Mouse (Mus musculus): ENCODE measurements at regions not wholly inside any gene's neighbourhood (a gene's known extent, or its start where the extent isn't known, plus 50 kb on each side); places are given as distances from the start of the nearest gene placed in this dataset.

DNA sequence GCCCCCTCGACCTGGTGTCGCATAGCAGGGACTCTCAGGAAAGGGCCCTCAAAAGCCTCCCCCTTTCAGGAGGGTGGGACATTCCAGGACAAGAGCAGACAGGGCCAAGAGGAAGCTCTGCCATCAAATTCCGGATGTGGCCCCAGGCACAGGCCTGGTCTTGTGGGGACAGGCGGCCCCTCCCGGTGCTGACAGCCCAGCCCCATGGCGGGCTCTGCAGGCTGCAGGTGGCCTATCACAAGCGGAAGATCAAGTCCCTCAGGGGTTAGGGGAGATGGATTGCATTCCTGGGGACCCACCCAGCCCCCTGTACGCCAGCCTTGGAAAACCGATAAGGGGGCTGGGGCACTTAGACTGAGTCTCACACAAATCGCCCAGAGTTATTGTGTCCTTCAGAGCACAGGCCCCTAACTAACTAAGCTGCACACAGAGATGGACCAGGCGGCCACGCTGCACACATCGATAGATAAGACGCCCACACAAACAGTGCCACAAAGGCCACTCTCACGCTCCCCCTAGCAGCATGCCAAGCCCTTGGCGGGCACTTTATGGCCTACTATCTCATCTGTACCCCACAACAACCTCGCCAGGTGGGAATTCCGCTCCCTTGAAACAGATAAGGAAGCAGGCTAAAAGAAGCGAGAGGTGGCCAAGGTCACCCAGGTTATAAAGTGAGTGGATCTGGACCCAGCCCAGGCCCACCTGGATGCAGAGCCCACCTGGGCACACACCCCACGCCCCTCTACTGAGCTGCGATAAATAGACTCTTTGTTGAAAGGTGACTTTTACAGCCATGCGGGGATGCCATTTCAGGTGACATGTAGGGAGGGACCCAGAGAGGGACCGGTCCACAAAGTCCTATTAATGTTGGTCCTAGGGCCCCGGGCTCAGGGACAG lies 55.5 kb downstream of the Gm5294 start:
- no peak for DNase-seq

DNA sequence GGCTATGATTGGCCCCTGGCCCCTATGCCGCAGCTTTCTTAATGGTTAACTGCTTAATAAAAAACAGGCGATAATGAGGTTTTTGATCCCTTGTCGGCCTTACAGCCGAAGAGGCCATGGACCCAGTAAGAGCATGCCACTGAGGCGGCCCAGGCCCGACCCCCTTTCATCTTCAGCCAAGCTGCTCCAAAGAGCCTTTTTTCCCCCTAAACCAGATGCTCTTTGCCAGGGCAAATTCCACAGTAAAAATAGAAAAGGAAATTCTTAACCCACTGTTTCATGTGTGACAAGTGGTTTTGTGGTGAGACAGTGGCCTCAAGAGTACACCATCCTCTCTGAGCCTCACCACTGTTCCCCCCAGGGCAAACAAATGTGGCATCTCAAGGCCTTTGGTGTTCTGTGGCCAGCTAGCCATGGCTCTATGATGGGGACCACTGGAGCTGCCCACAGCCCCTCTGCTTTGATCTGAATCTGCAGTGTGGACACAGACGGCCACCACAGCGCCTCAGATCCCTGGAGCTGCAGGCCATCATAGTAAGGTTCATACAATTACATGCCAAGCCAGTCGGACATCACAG lies 61.9 kb downstream of the Gm5294 start:
- no peak for DNase-seq

DNA sequence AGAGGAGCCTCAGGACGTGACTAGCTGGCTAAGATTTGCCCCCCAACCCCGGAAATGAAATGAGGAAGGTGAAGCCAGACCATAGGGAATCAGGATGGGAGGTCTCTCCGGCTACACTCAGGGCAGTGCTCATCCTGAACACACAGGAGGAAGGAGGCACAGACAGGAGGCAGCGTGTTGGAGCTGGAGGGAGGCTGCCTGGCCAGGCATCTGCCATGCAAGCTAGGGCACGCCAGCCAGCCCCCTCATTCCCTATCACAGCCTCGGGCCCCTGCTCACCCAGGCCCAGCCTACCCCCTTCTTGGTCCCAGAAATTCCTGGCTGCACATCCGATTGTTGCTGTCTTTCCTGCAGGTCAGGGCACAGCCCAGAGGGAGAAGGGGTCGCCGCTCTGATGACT lies 63.7 kb downstream of the Gm5294 start:
- no peak for DNase-seq

DNA sequence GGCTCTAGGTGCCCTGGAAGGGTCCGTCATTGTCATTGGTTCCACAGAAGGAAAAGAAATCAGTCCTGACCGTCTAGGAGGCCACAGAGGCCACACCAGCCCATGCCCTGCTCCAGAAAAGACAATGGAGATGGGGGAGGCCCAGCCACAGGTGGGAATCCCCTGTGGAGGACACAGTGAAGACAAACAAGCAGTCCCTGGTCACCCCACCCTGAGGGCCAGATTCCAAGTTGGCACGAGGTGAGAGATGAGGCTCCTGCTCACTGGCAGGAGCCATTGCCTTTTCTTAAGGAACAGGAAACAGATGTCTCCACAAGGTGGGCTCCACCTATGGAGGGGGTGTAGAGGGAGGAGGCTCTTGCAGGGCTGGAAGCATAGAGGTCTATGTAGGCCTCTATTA lies 66.0 kb downstream of the Gm5294 start:
- DNase-seq = no peak

DNA sequence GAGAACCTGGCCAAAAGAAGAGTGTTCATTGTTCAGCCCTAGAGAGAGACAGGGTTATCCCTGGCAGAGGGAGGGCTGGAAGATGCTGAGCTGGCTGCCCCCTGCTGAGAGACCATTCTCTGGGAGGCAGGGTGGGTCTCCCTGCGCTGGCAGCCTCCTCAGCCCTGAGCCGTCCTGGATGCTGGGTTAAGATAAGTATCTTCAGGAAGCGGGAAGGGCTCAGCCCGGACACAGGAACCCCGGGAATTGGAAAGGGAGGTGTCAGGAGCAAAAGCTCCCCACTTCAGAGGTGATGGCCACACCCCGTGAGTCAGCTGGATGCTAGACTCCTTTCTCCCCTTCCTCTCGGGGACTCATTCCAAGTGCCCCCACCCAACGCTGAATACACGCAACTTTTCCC lies 68.9 kb downstream of the Gm5294 start:
- no peak for DNase-seq

DNA sequence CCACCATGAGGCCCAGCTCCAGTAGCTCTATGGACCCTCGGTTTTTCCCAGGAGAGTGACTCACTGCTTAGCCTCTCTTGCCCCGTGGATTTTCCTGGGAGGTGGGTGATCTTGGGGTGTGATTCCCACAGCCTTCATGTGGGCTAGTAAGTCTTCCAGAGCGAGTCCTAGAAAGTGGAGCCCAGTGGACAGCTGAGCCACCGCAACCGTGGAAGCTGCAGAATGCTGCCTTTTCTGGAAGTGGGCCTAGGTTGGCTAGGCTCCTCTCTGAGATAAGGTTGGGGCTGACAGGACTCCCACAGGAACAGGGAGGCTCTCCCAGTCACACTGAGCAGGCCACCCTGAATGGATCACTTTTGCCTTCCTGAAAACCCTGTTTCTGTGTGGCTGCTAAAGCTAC lies 69.9 kb downstream of the Gm5294 start:
- no peak for DNase-seq

DNA sequence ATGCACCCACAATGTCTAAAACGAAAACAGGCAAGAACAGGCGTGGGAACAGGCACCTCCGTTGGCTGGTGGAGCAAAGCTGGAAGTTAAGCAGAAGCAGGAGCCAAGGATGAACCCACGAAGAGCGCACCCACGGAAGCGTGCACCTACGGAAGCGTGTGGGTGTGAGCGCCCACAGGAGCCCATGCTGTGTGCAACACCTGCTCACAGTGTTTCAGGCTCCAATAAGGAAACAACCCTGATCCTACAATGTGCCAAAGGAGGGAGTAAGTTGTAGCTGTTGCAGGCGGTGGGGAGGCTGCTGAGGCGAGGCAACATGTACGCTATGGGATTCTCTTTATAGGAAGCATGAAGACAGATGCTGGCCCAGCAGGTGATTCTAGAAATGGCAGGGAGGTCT lies 74.6 kb downstream of the Gm5294 start:
- no peak for DNase-seq

DNA sequence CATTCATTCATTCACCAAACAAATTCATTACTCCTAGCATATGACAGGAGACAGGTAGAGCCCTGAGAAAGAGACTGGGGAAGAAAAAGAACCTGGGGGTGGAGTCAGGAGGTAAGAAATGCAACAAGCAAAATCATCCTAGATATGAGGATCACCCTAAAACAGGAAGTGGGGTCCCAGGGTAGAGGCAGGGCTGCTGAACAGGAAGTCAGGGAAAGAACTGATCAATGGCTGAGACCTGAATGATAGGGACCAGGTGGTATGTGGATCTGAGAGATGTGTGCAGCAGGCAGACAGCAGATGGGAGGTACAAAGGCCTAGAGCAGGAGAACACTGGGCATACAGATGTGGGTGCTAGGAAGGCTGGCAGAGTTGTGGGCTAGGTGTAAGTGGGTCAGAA lies 77.4 kb downstream of the Gm5294 start:
- DNase-seq = no peak

DNA sequence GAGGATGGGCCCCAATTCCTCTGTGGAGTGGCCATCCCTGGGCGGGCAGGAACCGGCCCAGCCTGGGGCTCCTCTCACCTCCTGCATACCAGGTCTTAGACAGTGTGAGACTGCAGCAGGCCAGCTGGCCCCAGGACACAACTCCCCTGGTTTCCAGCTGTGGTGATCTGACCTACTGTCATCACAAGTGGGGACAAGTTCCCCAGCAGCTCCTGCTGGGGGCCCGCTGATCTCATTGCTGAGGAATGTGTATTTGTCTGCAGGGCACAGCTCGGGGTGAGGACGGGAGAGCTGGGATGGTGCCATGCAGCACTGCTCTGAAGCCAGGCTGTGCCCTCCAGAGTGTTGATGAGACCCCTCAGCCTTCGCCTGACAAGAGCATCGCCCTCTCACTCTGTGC lies 78.6 kb downstream of the Gm5294 start:
- no peak for DNase-seq

DNA sequence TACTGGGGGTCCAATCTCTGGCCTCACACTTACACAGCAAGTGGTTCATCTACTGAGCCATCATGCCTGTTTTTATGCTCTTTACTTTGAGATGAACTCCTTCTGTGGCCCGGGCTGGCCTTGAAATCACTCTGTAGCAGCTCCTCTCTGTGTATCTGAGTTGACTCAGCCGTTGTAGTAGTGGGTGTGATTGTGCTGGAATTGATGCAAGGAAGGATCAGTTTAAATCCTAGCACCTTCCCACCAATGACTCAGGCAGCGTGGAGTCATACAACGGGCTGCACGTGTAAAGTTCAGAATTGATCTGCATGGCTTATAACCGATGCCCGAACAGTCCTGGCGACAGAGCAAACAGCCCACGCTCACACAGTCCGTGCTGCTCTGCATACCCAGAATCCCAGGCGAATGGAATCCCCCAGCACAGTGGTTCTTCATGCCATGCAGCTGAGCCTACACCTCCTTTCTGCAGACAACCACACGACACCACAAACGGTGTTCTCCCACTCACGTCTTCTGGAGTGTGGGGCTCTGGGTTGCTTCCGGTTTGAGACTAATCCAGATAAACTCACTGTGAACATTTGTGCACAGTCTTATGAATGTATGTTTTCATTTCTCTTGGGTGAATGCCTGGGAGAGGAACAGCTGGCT lies 81.2 kb downstream of the Gm5294 start:
- no peak for DNase-seq

DNA sequence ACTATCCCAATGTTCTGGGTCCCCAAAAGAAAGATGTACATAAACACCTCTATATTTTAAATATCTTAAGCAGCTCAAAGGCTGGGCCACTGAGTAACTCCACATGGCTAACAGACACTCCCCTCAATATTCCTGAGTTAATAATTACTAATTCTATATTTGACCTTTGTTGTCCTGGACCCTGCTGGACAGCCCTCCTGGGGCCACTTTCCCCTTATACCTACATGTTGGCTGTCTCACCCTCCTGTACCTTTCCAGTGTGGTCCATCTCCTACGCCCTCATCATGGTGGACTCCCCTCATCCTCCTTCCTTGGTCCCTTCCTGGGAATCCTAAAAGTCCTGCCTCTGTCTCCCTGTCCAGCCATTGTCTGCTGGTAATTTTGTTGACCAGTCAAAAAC lies 82.4 kb downstream of the Gm5294 start:
- no peak for DNase-seq

DNA sequence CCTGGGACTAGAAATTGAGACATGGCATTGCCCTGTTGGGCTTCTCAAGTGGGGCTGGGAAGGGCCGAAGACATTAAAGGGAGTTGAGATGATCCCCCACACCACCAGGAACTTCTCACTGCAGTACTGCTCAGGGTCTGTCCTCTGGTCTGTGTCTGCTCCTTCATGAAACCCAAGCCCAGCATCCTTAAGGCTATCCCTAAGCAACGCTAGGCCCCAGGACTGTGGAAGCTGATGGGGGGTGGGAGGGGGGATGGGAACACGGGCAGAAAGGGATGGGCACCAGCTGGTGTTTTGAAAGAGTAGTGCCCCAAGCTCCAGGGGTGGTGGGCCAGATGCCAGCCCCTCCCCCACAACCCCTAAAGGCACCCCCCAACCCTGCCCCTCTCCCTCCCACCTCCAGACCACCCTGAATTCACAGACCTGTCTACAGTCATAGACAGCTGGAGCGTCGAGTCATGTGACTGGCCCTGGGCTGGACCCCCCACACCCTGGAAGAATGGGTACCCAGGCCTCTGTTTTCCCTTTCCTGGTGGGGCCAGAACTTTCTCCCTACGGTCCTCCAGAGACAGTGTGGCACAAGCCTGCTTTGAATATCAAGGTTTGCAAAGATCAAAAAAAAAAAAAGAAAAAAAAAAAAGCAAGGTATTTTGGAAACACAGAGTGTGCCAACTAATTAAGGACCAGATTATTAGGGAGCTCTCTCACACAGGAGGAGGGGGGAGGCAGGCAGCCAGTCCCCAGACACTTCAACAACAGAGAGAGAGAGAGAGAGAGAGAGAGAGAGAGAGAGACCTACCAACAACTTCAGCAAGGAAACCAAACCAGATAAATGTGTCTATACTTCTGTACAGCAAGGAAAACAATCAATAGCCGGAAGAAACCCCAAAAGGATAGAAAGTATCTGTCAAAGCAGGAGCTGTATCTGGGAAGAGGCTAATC lies 85.1 kb downstream of the Pdgfa start:
- no peak for DNase-seq

DNA sequence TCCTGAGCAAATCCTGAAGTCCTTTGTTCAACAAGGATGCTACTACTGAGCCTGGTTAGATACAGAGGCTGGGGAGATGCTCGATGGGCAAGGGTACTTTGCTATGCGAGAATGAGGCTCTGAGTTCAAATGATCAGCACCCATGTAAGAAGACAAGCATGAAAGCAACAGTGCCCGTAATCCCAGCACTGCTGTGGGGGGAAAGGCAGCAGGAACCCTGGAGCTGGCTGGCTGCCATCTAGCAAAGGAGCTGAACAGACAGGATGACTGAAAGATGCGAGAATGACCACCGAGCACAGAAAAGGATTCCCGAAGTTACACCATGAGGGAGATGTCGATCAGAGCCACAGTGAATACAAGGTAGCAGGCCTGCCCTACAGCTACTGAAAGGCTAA lies 84.5 kb downstream of the Pdgfa start:
- DNase-seq = no peak

DNA sequence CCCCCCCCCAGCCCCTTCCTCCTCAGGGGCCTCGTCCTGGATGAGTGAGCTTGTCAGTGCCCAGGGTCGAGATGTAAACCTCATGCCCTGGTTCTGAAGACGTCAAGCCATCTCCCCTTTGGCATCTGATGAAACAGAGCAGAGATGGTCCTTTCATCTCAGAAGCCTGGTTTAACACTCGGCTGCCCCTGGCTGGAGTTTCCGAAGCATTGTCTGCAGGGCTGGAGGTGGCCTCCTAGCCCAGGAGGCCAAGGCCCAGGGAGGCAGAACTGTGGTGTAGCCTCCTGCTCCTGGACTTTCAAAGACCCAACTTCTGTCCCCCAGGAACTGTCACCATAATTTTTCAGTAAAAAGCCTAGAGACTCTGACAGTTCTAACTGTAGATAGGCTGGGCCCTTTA lies 82.1 kb downstream of the Pdgfa start:
- DNase-seq = no peak

DNA sequence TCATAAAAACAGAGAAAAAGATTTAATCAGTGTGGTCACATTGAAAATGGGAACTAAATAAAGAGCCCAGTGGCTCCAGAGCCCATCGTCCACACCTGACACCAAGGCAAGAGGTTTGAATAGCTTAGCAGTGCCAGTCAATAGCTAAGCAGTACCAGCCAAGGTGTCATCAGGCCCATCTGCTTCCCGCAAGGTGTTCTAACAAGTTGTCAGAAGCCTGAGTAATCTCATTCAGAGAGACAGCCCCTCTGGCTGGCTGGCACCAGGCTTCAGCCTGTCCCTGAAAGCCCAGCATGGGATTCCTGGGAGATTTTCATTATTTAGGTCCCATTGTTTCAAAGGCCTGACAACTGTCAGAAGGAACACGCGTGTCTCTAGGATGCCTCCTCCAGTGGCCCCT lies 81.7 kb downstream of the Pdgfa start:
- DNase-seq = no peak

DNA sequence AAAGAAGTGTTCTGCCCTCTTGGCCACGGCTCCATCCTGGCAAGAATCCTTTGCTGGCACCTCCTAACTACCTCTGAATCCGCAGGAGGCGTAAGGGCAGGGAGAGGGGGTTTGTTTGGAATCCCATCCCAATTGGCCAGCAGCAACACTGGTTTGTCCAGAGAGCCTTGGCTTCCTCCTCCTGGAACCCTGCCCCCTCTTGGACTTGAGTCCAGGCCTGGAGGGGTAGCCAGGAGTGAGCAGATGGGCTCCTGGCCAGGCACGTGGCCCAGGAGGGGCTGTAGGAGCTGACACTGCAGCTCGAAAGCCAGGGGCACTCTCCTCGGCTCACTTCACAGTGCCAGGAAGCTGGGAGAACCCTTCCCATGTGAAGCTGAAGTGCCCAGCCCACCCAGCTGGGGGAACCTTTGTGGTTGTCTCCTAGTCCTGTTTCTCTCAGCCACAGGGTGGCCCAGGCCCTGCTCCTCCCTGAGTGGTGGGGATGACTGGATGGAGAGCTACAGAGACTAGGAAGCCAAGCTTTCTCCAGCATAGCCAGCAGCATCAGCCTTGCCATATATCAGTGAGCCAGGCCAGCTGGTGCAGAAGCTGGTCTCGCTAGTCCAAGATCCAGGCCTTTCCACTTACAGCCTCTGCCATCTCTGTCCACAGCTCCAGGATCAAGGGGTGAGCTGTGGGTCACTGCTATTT lies 76.9 kb downstream of the Pdgfa start:
- peak; percentile 64 for DNase-seq

DNA sequence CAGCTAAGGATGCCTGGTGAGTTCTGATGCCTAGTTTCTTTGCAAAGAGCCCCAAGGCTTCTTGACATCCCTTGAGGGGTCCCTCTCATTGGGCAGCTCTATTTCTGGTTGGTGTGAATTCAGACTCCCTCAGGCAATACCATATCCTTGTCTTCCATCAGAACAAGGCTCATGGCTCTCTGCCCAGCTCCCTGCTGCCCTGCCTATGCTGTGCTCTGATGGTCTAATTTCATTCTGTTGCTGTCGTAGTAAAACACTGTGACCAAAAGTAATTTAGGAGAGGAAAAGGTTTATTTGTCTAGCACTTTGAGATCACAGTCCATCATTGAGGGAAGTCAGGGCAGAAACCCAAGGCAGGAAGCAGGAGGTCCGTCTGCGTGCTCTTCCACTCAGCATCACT lies 75.1 kb downstream of the Pdgfa start:
- DNase-seq = no peak
